Mouse (Mus musculus): ENCODE measurements at regions not wholly inside any gene's neighbourhood (a gene's known extent, or its start where the extent isn't known, plus 50 kb on each side); places are given as distances from the start of the nearest gene placed in this dataset.

- ATAC-seq (ENCODE audit: low read depth) (no peak), DNase-seq (ENCODE audit: low spot score) (no peak)
- Histone ChIP-seq H3K9me3 (ENCODE audit: control insufficient read depth, low read length) (no peaks in the 10 kb centered on the region), H3K4me2 (ENCODE audit: low read depth, low read length) (no peak overlapping the region), H3K4me3 (ENCODE audit: low read depth, low read length) (no peak overlapping the region), H3K36me3 (ENCODE audit: control insufficient read depth, insufficient read depth, low read length) (no peaks in the 10 kb centered on the region), H3K27ac (replicated peaks; ENCODE audit: low read depth, low read length) (no peak overlapping the region), H3K4me1 (ENCODE audit: control insufficient read depth, insufficient read depth, low read length) (no peaks in the 10 kb centered on the region), H3K9ac (ENCODE audit: low read depth, low read length) (no peak overlapping the region), H3K27me3 (replicated peaks; ENCODE audit: control insufficient read depth, insufficient read depth, low read length) (no peaks in the 10 kb centered on the region)
- 85% methylated on average over 4 of the region's 4 CpGs for WGBS
Measured at GRCm38 (mm10) chr16:22723333-22723732, 66.3 kb upstream of the Dgkg start.

- no peak overlapping the region for H3K27ac ChIP-seq (replicated peaks; ENCODE audit: low read depth, low read length)
- H3K9ac ChIP-seq (ENCODE audit: low read depth, low read length), result no peak overlapping the region
- WGBS, result 58% methylated on average over 4 of the region's 4 CpGs
- peak; percentile 19 for DNase-seq (ENCODE audit: low spot score)
- no peaks in the 10 kb centered on the region for H3K9me3 ChIP-seq (ENCODE audit: control insufficient read depth, low read length)
- H3K4me1 ChIP-seq (ENCODE audit: control insufficient read depth, insufficient read depth, low read length), result no peaks in the 10 kb centered on the region
- H3K36me3 ChIP-seq (ENCODE audit: control insufficient read depth, insufficient read depth, low read length), result no peaks in the 10 kb centered on the region
- no peak overlapping the region for H3K4me3 ChIP-seq (ENCODE audit: low read depth, low read length)
- H3K4me2 ChIP-seq (ENCODE audit: low read depth, low read length), result no peak overlapping the region
- no peak for ATAC-seq (ENCODE audit: low read depth)
- no peaks in the 10 kb centered on the region for H3K27me3 ChIP-seq (replicated peaks; ENCODE audit: control insufficient read depth, insufficient read depth, low read length)
Measured at GRCm38 (mm10) chr16:22719791-22720190, 62.8 kb upstream of the Dgkg start.

GRCm38 (mm10) chr16:22719304-22719703 lies 62.3 kb upstream of the Dgkg start:
- H3K27ac ChIP-seq (replicated peaks; ENCODE audit: low read depth, low read length), result no peak overlapping the region
- no peak overlapping the region for H3K4me3 ChIP-seq (ENCODE audit: low read depth, low read length)
- DNase-seq (ENCODE audit: low spot score) (no peak), ATAC-seq (ENCODE audit: low read depth) (no peak)
- no peaks in the 10 kb centered on the region for H3K4me1 ChIP-seq (ENCODE audit: control insufficient read depth, insufficient read depth, low read length)
- no peaks in the 10 kb centered on the region for H3K9me3 ChIP-seq (ENCODE audit: control insufficient read depth, low read length)
- no peaks in the 10 kb centered on the region for H3K36me3 ChIP-seq (ENCODE audit: control insufficient read depth, insufficient read depth, low read length)
- H3K27me3 ChIP-seq (replicated peaks; ENCODE audit: control insufficient read depth, insufficient read depth, low read length), result no peaks in the 10 kb centered on the region
- WGBS, result 49% methylated on average over 7 of the region's 7 CpGs
- no peak overlapping the region for H3K4me2 ChIP-seq (ENCODE audit: low read depth, low read length)
- H3K9ac ChIP-seq (ENCODE audit: low read depth, low read length), result no peak overlapping the region

GRCm38 (mm10) chr16:22717462-22717861 lies 60.4 kb upstream of the Dgkg start:
- Histone ChIP-seq H3K9ac (ENCODE audit: low read depth, low read length) (no peak overlapping the region), H3K27me3 (replicated peaks; ENCODE audit: control insufficient read depth, insufficient read depth, low read length) (no peaks in the 10 kb centered on the region), H3K36me3 (ENCODE audit: control insufficient read depth, insufficient read depth, low read length) (no peaks in the 10 kb centered on the region), H3K27ac (replicated peaks; ENCODE audit: low read depth, low read length) (no peak overlapping the region), H3K4me2 (ENCODE audit: low read depth, low read length) (no peak overlapping the region), H3K9me3 (ENCODE audit: control insufficient read depth, low read length) (no peaks in the 10 kb centered on the region), H3K4me1 (ENCODE audit: control insufficient read depth, insufficient read depth, low read length) (no peaks in the 10 kb centered on the region), H3K4me3 (ENCODE audit: low read depth, low read length) (no peak overlapping the region)
- DNase-seq (ENCODE audit: low spot score) (no peak), ATAC-seq (ENCODE audit: low read depth) (no peak)
- 71% methylated on average over 2 of the region's 2 CpGs for WGBS

GRCm38 (mm10) chr16:22716306-22716830 lies 59.3 kb upstream of the Dgkg start:
- ATAC-seq (ENCODE audit: low read depth) (no peak), DNase-seq (ENCODE audit: low spot score) (no peak)
- Histone ChIP-seq H3K4me3 (ENCODE audit: low read depth, low read length) (no peak overlapping the region), H3K4me1 (ENCODE audit: control insufficient read depth, insufficient read depth, low read length) (no peaks in the 10 kb centered on the region), H3K9me3 (ENCODE audit: control insufficient read depth, low read length) (no peaks in the 10 kb centered on the region), H3K36me3 (ENCODE audit: control insufficient read depth, insufficient read depth, low read length) (no peaks in the 10 kb centered on the region), H3K27me3 (replicated peaks; ENCODE audit: control insufficient read depth, insufficient read depth, low read length) (no peaks in the 10 kb centered on the region), H3K27ac (replicated peaks; ENCODE audit: low read depth, low read length) (no peak overlapping the region), H3K4me2 (ENCODE audit: low read depth, low read length) (no peak overlapping the region), H3K9ac (ENCODE audit: low read depth, low read length) (no peak overlapping the region)
- WGBS, result 79% methylated on average over 8 of the region's 8 CpGs

- H3K36me3 ChIP-seq (ENCODE audit: control insufficient read depth, insufficient read depth, low read length), result no peaks in the 10 kb centered on the region
- DNase-seq (ENCODE audit: low spot score) (no peak), ATAC-seq (ENCODE audit: low read depth) (no peak)
- H3K4me2 ChIP-seq (ENCODE audit: low read depth, low read length), result no peak overlapping the region
- no peaks in the 10 kb centered on the region for H3K9me3 ChIP-seq (ENCODE audit: control insufficient read depth, low read length)
- no peaks in the 10 kb centered on the region for H3K27me3 ChIP-seq (replicated peaks; ENCODE audit: control insufficient read depth, insufficient read depth, low read length)
- no peaks in the 10 kb centered on the region for H3K4me1 ChIP-seq (ENCODE audit: control insufficient read depth, insufficient read depth, low read length)
- WGBS, result 93% methylated on average over 2 of the region's 2 CpGs
- no peak overlapping the region for H3K4me3 ChIP-seq (ENCODE audit: low read depth, low read length)
- H3K9ac ChIP-seq (ENCODE audit: low read depth, low read length), result no peak overlapping the region
- H3K27ac ChIP-seq (replicated peaks; ENCODE audit: low read depth, low read length), result no peak overlapping the region
Measured at GRCm38 (mm10) chr16:22714315-22714714, 57.3 kb upstream of the Dgkg start.

- Histone ChIP-seq H3K27ac (replicated peaks; ENCODE audit: low read depth, low read length) (no peak overlapping the region), H3K9me3 (ENCODE audit: control insufficient read depth, low read length) (no peaks in the 10 kb centered on the region), H3K9ac (ENCODE audit: low read depth, low read length) (no peak overlapping the region), H3K4me3 (ENCODE audit: low read depth, low read length) (no peak overlapping the region), H3K4me2 (ENCODE audit: low read depth, low read length) (no peak overlapping the region), H3K4me1 (ENCODE audit: control insufficient read depth, insufficient read depth, low read length) (no peaks in the 10 kb centered on the region), H3K36me3 (ENCODE audit: control insufficient read depth, insufficient read depth, low read length) (no peaks in the 10 kb centered on the region), H3K27me3 (replicated peaks; ENCODE audit: control insufficient read depth, insufficient read depth, low read length) (no peaks in the 10 kb centered on the region)
- no peak for ATAC-seq (ENCODE audit: low read depth)
- DNase-seq (ENCODE audit: low spot score), result no peak
- WGBS, result 55% methylated on average over 6 of the region's 9 CpGs
Measured at GRCm38 (mm10) chr16:22708768-22709167, 51.7 kb upstream of the Dgkg start.
